Mouse (Mus musculus) CH12F3 (cell line): ENCODE measurements around the gene Catip.
"Not testable (repeated sequence)": the region's sequence is repeated elsewhere in the genome, so short reads cannot be mapped to it uniquely, and the experiment has no call there.

Source experiments
- in situ Hi-C: fragments of 300-500 bp; cut with MboI; formaldehyde crosslinking; loops from 2 replicates; pipeline ENCODE4 v1.14.3; 2020; ENCODE audit warnings: low sequenced_read_pairs

Catip gene

DNA sequence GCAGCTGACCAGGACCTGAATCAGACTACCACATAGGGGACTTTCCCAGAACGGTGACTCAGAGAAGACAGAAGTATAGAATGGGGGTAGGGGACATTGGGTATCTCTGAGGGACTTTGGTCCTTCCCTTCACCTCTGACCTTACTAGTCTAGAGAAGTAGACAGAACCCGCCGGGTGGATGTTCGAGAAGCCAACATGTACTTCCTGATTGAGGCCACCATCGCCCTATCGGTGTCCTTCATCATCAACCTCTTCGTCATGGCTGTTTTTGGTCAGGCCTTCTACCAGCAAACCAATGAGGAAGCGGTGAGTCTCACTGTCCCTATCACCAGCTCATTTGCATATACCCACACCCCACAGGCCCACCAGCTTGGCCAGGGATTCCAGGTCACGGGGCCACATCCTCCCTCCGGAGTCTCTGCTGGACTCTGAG, 19.7 kb downstream of the Catip start:
- in situ Hi-C loops: no loop called here

DNA sequence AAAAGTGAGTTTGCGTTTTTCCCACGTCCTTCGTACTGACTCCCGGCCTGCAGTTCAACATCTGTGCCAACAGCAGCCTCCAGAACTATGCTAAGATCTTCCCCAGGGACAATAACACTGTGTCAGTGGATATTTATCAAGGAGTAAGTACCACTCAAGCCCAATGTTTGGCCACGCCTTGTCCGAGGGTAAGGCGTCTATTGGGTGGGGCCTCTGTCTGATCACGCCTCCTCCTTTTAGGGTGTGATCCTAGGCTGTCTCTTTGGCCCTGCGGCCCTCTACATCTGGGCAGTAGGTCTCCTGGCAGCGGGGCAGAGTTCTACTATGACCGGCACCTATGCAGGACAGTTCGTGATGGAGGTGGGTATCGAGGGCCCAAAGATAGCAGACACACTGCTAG, 21.5 kb downstream of the Catip start:
- in situ Hi-C loops: no loop called here

- in situ Hi-C loops: no loop called here
These were observed 22.6 kb downstream of the Catip start for GRCm38 (mm10) chr1:74384525-74384924.

DNA sequence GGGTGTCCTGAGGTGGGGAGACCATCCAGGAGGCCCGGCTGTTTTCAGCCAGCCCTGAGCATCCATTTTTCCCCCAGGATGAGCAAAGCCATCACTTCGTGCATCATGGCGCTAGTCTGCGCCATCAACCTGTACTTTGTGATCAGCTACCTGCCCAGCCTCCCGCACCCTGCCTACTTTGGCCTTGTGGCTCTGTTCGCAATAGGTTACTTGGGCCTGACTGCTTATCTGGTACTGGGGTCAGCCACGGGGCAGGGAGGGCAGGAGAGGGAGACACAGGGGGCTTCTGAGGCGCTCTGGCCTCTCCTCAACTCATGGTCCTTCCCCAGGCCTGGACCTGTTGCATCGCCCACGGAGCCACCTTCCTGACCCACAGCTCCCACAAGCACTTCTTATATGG, 23.2 kb downstream of the Catip start:
- in situ Hi-C loops: no loop called here

DNA sequence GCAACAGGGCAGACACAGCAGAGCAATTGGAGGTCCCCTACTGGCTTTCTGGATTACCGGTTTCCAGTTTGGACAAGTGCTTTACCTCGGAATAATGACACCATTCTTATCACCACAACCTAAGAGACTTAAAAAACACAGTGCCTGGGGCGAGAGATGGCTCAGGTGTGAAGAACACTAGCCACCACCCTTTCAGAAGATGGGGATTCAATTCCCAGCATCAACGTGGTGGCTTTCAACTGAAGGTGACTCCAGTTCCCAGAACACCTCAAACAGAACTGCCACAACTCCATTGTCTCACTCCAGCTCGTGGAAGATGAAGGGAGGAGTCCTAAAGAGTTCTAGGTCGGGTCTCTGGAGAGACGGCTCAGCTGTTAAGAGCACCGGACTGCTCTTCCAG, 23.6 kb downstream of the Catip start:
- in situ Hi-C loops: no loop called here

- in situ Hi-C loops: no loop called here
These were observed 24.4 kb downstream of the Catip start for GRCm38 (mm10) chr1:74386363-74386713.

GRCm38 (mm10) chr1:74386714-74387385, 24.9 kb downstream of the Catip start:
- in situ Hi-C loops: no loop called here

GRCm38 (mm10) chr1:74387386-74387988, 25.6 kb downstream of the Catip start:
- in situ Hi-C loops: no loop called here

GRCm38 (mm10) chr1:74388398-74388920, 26.6 kb downstream of the Catip start:
- in situ Hi-C loops: no loop called here

GRCm38 (mm10) chr1:74389831-74390286, 28.0 kb downstream of the Catip start:
- in situ Hi-C loops: no loop called here

DNA sequence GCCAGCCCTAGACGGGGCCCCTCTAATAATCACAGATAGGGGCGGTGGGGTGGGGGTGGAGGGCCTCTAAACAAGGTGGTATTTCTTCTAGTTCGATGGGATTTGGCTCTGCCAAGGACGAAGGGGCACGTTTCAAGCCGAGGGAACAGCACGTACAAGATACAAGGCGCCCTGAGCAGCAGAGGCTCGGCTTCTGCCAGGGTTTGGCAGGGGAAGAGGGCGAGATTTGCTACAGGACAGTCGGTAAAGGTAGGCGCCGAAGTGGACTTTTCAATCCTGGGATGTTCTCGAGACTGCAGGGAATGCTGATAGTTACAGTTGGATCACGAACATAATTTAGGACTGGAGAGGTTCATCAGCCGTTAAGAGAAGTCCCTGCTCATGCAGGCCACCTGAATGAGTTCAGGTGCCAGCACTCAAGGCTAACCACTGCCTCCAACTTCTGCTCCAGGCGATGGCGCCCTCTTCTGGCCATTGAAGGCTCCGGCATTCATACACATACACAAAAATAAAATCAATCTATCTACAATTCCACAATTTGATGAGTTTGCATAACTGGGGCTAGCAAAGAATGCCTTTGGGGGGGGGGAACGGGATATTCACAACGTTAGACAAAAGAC, 28.5 kb downstream of the Catip start:
- in situ Hi-C loops: no loop called here

DNA sequence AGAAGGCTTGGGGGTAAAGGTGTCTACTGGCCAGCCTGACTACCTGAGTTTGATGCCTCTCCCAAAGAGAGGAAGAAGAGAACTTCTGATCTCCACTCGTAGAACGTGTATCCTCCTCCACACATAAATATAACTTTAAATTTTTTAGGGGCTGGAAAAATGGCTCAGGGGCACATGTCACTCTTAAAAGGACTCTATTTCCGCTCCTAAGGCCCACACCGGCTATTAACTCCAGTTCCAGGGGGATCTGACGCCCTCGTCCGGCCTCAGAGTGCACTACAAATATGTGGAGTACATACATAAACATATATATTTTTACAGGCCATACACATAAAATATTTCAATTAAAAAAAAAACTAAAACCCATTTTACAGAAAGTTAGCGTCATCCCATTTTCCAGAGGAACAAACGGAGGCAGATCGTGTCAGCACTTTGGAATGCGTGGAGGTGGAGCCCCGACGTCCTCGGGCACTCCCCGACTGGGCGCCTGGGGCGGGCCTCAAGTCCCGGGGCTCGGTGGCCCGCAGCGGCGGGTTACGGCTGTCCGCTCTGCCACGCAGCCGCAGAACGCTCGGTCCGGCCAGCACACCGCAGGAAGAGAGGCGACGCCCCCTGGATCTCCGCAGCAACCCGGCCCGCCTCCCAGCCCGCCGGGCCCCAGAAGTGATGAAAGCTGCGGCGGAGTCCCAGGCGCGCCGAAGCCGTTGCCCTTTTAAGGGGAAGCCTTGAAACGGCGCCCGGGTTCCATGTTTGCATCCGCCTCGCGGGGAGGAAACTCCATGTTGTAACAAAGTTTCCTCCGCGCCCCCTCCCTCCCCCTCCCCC, 29.2 kb downstream of the Catip start, which contains the start of gene Ctdsp1:
Ctdsp1 (plus strand) TSS at position 586 of the 825 bp plus-strand sequence.
- in situ Hi-C loops: no loop called here

- in situ Hi-C loops: no loop called here
These were observed 30.0 kb downstream of the Catip start for GRCm38 (mm10) chr1:74391844-74392441.

DNA sequence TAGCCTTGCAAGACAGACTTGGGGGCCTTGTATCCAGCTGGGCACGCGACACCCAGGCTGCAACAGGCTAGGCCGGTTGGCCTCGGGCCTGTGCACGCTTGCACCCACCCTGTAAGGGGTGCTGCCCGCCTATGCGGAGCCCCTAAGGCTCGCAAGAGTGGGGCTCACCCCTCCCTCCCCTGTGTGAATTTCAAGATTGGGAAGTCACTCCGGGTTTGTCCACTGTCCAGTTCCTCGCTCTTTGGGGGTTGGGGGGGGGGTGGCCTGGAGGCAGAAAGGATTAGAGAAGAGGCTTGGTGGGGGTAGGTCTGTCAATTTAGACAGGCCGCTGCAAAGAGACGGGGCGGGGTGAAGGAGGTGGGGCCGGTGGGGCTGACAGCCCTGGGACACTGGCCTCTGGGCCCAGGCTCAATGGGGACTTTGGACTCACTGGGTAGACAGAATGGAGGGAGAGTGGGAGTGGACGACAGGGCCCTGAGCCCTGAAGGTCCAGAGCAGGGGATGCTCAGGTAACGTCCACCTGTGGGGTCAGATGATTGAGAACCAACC, 30.6 kb downstream of the Catip start:
- in situ Hi-C loops: no loop called here

DNA sequence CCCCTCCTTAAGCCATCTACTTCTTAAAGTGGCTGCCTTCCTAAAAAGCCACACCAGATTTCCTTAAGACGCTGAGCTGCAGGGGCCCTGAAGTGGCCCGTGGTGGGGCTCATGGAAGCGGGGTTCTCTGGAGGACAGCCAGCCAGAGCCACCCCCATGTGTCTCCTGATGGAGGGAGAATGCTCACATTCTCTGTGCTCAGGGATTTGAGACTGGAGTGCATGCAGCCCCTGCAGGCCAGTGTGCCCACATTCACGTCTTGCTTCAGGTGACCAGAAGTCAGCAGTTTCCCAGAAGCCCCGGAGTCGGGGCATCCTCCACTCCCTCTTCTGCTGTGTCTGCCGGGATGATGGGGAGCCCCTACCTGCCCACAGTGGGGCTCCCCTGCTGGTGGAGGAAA, 31.1 kb downstream of the Catip start:
- in situ Hi-C loops: no loop called here

- in situ Hi-C loops: no loop called here
These were observed 31.8 kb downstream of the Catip start for GRCm38 (mm10) chr1:74393697-74394096.

- in situ Hi-C loops: no loop called here
These were observed 32.4 kb downstream of the Catip start for GRCm38 (mm10) chr1:74394311-74394710.

DNA sequence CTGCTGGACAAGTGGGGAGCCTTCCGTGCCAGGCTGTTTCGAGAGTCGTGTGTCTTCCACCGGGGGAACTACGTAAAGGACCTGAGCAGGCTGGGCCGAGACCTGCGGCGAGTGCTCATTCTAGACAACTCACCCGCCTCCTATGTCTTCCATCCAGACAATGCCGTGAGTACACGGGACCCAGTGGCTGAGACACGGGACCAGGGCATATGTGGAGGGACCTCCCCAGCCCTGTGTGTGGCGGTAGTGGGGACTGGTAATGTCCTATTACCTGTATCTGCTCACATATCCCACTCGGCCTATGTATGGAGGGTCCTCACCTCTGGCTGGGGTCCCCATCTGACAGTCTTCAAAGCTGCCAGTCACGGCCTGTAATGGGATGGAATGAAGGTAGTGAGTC, 33.0 kb downstream of the Catip start:
- in situ Hi-C loops: no loop called here

DNA sequence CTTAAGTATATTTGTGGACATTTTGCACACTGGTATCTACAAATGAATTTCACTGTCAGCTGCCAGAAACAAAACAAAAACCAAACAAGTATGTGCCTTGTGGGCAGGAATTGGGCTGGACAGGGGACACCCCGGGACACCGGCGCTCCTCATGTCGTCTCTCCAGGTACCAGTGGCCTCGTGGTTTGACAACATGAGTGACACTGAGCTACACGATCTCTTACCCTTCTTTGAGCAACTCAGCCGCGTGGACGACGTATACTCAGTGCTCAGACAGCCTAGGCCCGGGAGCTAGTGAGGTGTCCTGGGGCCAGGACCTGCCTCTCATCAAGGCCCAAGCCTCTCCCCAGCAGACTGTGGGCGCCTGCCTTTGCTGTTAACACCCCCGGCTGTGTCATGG, 33.4 kb downstream of the Catip start:
- in situ Hi-C loops: no loop called here

- in situ Hi-C loops: not testable (repeated sequence)
These were observed 34.7 kb downstream of the Catip start for GRCm38 (mm10) chr1:74396456-74397222.
